Mouse (Mus musculus): ENCODE results near the gene Rab12. TPM values are rescaled to one million over a fixed set of nuclear protein-coding genes. Genes with fewer than 3 reads are reported as not detected.
A peak's percentile ranks its signal among the peaks of the same experiment; 100 is the strongest.

Rab12 gene
- total and polyA plus RNA-seq, 2 experiments from 2014 or later: 94.5 to 132 TPM

DNA sequence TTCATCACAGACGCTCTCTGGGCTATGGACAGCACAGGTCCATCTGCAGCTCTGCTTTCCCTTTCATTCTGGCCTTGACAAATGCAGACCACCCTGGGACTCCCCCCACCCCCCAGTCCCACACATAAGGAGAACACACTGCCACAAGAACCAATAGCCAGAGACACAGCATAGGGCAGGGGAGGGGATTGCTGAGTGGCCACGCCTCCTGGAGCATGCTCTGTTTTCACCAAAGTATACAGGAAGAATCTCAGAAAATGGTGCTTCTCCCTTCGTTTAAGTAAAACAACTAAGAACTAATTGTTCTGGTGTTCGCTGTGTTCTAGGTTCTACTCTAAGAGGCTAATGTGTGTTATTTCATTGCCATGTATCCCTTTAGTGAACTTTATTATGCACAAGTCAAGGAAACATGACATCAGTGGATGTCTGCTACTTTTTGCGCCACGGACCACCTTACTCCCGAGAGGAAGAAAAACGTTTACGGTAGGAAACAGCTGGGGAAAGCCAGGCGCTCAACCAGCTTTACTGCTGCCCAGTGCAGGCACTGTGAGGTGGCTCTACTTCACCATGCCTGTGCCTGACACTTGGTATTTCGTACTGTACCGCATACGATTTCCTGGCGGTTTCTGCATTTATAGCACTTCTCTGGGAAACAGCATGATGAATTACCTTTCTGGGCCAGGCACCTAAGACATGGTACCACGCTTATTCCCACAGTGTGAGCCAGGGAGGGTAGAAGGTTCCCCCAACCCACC, 7.2 kb downstream of the Rab12 start:
- Histone ChIP-seq H3K9me3 (ENCODE audit: low read length) (no peaks in the 10 kb centered on the region), H3K4me2 (ENCODE audit: low read depth) (no peak overlapping the region), H3K4me3 (ENCODE audit: low read depth, low read length) (no peak overlapping the region), H3K9ac (no peak overlapping the region), H3K27ac (ENCODE audit: low read depth, low read length) (no peak overlapping the region; the same call in 1 of the 2 replicates), H3K27me3 (ENCODE audit: insufficient read depth, low read length) (no peaks in the 10 kb centered on the region), H3K4me1 (ENCODE audit: insufficient read depth) (0 out of 2 replicates have a peak, but pooled peaks cover under 1% of the 10 kb centered on the region), H3K36me3 (ENCODE audit: insufficient read depth) (no peaks in the 10 kb centered on the region)
- TF ChIP-seq CTCF (IDR thresholded peaks at IDR 0.05; ENCODE audit: low read depth): no peak
- 83% methylated on average over 15 of the region's 15 CpGs for WGBS
- DNase-seq (no peak), ATAC-seq (no peak)

DNA sequence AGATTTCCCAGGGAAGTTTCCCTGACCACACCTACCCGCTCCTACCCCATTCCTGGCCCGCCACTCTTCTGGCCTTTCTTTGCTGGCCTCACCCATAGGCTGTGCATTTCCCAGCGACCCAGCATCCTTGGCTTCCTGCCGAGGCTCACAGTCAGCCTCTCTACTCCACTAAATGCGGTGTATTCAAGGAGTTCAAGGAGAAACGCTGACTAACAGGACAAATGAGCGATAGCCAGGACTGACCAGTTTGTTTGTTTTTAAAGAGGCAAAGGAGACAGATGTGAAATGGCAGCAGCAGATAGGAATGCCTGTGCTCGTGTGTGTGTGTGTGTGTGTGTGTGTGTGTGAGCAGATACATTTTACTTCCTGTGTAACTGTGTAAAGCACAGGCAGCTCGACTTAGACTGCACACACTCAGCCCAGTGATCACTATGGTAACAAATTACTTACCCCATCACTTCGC, 9.3 kb downstream of the Rab12 start:
- peak; percentile 14 for DNase-seq

DNA sequence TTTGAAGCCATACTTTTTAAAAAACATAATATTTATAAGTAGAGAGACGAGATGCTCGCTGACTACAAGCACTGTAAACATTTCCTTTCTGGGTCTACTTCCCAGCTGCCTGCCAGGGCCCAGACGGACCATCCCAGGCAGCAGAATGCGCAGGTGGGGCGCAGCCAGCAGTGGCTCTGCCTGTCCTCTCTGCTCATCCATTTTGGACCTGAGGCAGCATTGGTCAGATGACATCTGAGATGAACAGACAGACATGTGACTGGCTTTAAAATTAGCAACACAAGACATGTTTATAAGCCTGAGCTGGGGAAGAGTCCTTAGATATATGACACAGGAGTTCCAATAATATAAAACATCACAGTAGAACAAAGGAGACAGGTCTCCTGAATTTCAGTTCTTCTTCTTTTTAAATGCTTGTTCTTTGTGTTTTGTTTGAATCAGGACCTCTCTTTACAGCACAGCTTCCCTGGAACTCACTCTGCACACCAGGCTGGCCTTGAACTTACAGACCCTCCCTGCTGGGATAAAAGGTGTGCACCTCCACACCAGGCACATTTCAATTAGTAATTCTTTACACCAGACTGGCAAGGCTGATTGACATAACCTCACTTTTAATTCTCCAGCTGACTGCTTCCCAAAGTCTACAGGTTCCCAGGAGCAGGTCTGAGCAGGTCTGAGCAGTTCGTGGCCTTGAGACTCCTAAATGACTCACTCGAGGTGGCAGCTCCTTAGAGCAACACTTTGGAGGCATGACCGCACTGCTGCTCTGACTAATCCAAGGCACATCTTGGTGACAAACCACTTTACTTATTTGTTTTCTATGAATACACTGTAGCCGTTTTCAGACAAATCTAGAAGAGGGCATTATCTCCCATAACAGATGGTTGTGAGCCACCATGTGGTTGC, 12.2 kb downstream of the Rab12 start:
- Histone ChIP-seq H3K27me3 (ENCODE audit: insufficient read depth, low read length) (no peaks in the 10 kb centered on the region), H3K9me3 (ENCODE audit: low read length) (no peaks in the 10 kb centered on the region), H3K4me1 (ENCODE audit: insufficient read depth) (no peaks in the 10 kb centered on the region), H3K4me2 (ENCODE audit: low read depth) (no peak overlapping the region), H3K36me3 (ENCODE audit: insufficient read depth) (peaks cover 18% of the 10 kb centered on the region), H3K27ac (ENCODE audit: low read depth, low read length) (no peak overlapping the region), H3K4me3 (ENCODE audit: low read depth, low read length) (no peak overlapping the region), H3K9ac (no peak overlapping the region)
- ATAC-seq (no peak), DNase-seq (no peak)
- 87% methylated on average over 9 of the region's 9 CpGs for WGBS
- TF ChIP-seq CTCF (IDR thresholded peaks at IDR 0.05; ENCODE audit: low read depth): no peak

More for the DNA sequence above, 9.3 kb downstream of the Rab12 start:
- H3K9ac ChIP-seq: no peak overlapping the region
- no peak overlapping the region; the same call in 1 of the 2 replicates for H3K27ac ChIP-seq (ENCODE audit: low read depth, low read length)
- ATAC-seq: peak; percentile 63
- 35% methylated on average over 10 of the region's 10 CpGs for WGBS
- no peak overlapping the region for H3K4me3 ChIP-seq (ENCODE audit: low read depth, low read length)
- H3K27me3 ChIP-seq (ENCODE audit: insufficient read depth, low read length): no peaks in the 10 kb centered on the region
- no peaks in the 10 kb centered on the region for H3K9me3 ChIP-seq (ENCODE audit: low read length)
- H3K36me3 ChIP-seq (ENCODE audit: insufficient read depth): peaks cover 7% of the 10 kb centered on the region
- no peaks in the 10 kb centered on the region for H3K4me1 ChIP-seq (ENCODE audit: insufficient read depth)
- H3K4me2 ChIP-seq (ENCODE audit: low read depth): no peak overlapping the region
- TF ChIP-seq CTCF (IDR thresholded peaks at IDR 0.05; ENCODE audit: low read depth): no peak

DNA sequence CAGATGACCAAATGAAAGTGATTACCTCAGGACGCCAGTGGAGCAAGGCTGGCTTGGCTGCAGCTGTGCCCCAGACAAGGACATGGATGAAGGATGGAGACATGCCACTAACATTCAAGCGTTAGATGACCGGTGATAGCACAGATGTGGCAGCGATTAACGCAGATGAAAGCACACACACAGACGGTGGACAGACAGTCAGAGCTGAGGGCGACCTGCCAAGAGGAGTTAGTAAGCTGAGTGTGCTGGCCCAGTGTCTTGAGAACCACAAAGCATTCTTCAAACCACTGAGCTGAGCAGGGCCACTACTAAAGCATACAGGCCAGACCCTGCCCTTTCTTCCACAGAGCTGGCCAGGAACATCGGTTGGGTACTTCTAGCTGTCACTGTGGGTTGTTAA, 14.6 kb downstream of the Rab12 start:
- Histone ChIP-seq H3K27me3 (ENCODE audit: insufficient read depth, low read length) (no peaks in the 10 kb centered on the region), H3K4me3 (ENCODE audit: low read depth, low read length) (no peak overlapping the region), H3K27ac (ENCODE audit: low read depth, low read length) (no peak overlapping the region), H3K9me3 (ENCODE audit: low read length) (no peaks in the 10 kb centered on the region), H3K4me1 (ENCODE audit: insufficient read depth) (no peaks in the 10 kb centered on the region), H3K4me2 (ENCODE audit: low read depth) (no peak overlapping the region), H3K9ac (no peak overlapping the region), H3K36me3 (ENCODE audit: insufficient read depth) (peaks cover 26% of the 10 kb centered on the region)
- no peak for DNase-seq
- ATAC-seq: no peak
- 85% methylated on average over 8 of the region's 8 CpGs for WGBS
- no peak for TF ChIP-seq CTCF (IDR thresholded peaks at IDR 0.05; ENCODE audit: low read depth)

DNA sequence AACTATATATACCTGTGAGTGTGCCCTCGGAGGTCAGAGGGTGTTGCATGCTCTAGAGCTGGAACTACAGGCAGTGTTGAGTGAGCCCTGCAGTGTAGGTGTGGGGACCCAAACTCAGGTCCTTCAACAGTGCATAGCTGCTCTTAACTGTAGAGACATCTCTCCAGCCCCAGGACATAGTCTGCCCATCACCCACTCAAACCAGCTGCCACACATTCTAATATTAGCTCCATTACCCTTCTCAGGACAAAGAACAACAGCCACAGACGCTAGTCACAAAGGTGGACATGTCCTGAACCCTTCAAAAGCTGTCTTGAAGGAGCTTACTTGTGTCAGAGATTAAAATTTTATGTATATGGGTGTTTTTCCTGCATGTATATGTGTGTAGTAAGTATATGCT, 15.3 kb downstream of the Rab12 start:
- H3K4me3 ChIP-seq (ENCODE audit: low read depth, low read length): no peak overlapping the region
- no peak overlapping the region for H3K27ac ChIP-seq (ENCODE audit: low read depth, low read length)
- TF ChIP-seq CTCF (IDR thresholded peaks at IDR 0.05; ENCODE audit: low read depth): no peak
- H3K4me1 ChIP-seq (ENCODE audit: insufficient read depth): no peaks in the 10 kb centered on the region
- H3K36me3 ChIP-seq (ENCODE audit: insufficient read depth): peaks cover 32% of the 10 kb centered on the region
- no peak overlapping the region for H3K9ac ChIP-seq
- no peaks in the 10 kb centered on the region for H3K9me3 ChIP-seq (ENCODE audit: low read length)
- 90% methylated on average over 2 of the region's 2 CpGs for WGBS
- no peak overlapping the region for H3K4me2 ChIP-seq (ENCODE audit: low read depth)
- DNase-seq (no peak), ATAC-seq (no peak)
- H3K27me3 ChIP-seq (ENCODE audit: insufficient read depth, low read length): no peaks in the 10 kb centered on the region

DNA sequence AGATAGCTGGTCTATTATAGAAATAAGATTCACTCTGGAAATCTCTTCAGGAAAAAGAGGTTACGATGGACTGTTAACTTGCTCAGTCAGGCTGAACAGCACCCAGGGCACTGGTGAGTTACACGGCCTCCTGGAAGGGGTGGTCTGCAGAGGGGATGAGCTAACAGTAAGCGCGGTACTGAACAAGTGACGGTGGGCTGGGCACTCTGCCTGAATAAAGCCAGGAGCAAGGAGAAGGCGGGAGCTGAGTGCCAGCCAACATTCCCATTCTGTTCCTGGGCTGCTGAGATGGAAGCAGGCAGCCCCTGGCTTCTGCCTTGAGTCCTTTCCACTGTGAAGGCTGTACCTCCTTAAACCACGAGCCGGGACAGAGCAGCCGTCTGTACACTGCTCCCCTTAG, 16.1 kb downstream of the Rab12 start:
- ATAC-seq: no peak
- 57% methylated on average over 9 of the region's 9 CpGs for WGBS
- no peak overlapping the region for H3K27ac ChIP-seq (ENCODE audit: low read depth, low read length)

DNA sequence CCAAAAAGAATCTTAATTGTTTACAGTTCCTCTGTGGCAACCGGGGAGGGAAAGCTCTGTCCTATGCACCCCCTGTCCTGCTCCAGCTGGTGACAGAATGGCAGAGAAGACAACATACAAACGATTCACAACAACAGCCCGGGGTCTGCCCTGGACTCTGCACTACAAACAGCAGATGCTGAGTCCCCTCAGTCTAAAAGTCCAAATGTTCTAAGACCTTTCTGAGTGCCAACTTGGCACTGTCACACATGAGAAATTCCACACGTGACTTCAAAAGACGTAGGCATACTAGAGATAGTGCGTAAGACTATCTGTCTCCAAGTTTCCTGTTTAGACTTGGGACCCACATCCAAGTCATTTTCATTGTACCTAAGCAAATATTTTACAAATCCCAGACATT, 16.7 kb downstream of the Rab12 start:
- ATAC-seq (no peak), DNase-seq (no peak)
- TF ChIP-seq CTCF (IDR thresholded peaks at IDR 0.05; ENCODE audit: low read depth): no peak
- Histone ChIP-seq H3K4me3 (ENCODE audit: low read depth, low read length) (no peak overlapping the region), H3K9ac (no peak overlapping the region), H3K4me1 (ENCODE audit: insufficient read depth) (no peaks in the 10 kb centered on the region), H3K27me3 (ENCODE audit: insufficient read depth, low read length) (no peaks in the 10 kb centered on the region), H3K4me2 (ENCODE audit: low read depth) (no peak overlapping the region), H3K36me3 (ENCODE audit: insufficient read depth) (peaks cover 39% of the 10 kb centered on the region), H3K9me3 (ENCODE audit: low read length) (no peaks in the 10 kb centered on the region), H3K27ac (ENCODE audit: low read depth, low read length) (no peak overlapping the region)
- WGBS: 51% methylated on average over 6 of the region's 6 CpGs

More for the DNA sequence above, 16.1 kb downstream of the Rab12 start:
- Histone ChIP-seq H3K4me2 (ENCODE audit: low read depth) (no peak overlapping the region), H3K27me3 (ENCODE audit: insufficient read depth, low read length) (no peaks in the 10 kb centered on the region), H3K4me1 (ENCODE audit: insufficient read depth) (no peaks in the 10 kb centered on the region), H3K9me3 (ENCODE audit: low read length) (no peaks in the 10 kb centered on the region), H3K9ac (no peak overlapping the region), H3K4me3 (ENCODE audit: low read depth, low read length) (no peak overlapping the region), H3K36me3 (ENCODE audit: insufficient read depth) (peaks cover 35% of the 10 kb centered on the region)
- TF ChIP-seq CTCF (IDR thresholded peaks at IDR 0.05; ENCODE audit: low read depth): no peak
- DNase-seq: peak; percentile 21

All from forebrain, postnatal 0 days (tissue).